Mouse (Mus musculus): ENCODE measurements at regions not wholly inside any gene's neighbourhood (a gene's known extent, or its start where the extent isn't known, plus 50 kb on each side); places are given as distances from the start of the nearest gene placed in this dataset.

DNA sequence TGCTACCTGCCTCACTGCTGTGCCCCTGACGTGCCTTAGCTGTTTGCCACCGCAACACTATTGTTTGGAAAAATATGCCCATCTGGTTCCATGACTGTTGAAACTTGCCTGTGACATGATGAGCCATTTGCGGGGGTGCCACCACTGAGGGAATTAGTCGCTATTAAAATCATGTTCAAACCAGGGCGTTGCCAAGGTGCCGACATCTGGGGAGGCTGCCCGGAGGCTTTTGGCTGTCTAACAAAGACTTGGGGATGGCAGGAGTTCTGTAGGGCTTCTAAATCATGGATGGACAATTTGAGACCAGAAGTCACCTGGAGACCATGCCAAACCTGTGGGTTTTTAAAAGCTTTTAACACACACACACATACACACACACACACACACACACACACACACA, 100.5 kb upstream of the Arntl start:
- no peaks in the 10 kb centered on the region for H3K27me3 ChIP-seq (ENCODE audit: control insufficient read depth, insufficient read depth, insufficient read length)
- TF ChIP-seq POLR2AphosphoS2 (IDR thresholded peaks at IDR 0.05; ENCODE audit: insufficient read length, low read depth) (no peak), MYOD1 (IDR thresholded peaks at IDR 0.05; ENCODE audit: control insufficient read depth in 1 of 3, insufficient read length in 2 of 3, low read depth in 2 of 3) (no peak), USF1 (IDR thresholded peaks at IDR 0.05; ENCODE audit: low read depth) (no peak), POLR2A (IDR thresholded peaks at IDR 0.05; ENCODE audit: insufficient read length, low read depth) (no peak), MAX (IDR thresholded peaks at IDR 0.05; ENCODE audit: low read depth) (no peak)
- no peak overlapping the region for H3K4me2 ChIP-seq (ENCODE audit: low read depth)
- H3K36me3 ChIP-seq (ENCODE audit: control insufficient read depth, insufficient read depth) = no peaks in the 10 kb centered on the region
- H3ac ChIP-seq (ENCODE audit: control insufficient read depth, insufficient read length) = no peak overlapping the region
- no peak overlapping the region for H3K4me3 ChIP-seq
- no peaks in the 10 kb centered on the region for H3K79me2 ChIP-seq (ENCODE audit: control insufficient read depth, insufficient read depth)

DNA sequence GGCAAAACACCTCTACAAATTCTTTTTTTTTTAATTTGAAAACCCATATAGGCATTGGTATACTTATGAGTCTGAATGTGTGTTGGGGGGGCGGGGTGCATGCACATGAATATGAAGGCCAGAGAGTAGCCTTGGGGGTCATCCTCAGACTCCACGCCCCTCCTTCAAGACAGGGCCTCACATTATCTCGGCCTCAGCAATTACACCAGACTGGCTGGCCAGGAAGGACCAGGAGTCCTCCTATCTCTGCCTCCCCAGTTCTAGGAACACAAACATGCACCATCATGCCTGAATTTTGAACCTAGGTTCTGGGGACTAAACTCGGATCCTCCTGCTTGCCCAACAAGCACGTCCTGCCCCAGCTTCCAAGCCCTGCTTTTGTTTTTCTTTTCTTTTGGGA, 99.3 kb upstream of the Arntl start:
- Histone ChIP-seq H3K4me2 (ENCODE audit: low read depth) (no peak overlapping the region), H3ac (ENCODE audit: control insufficient read depth, insufficient read length) (no peak overlapping the region), H3K36me3 (ENCODE audit: control insufficient read depth, insufficient read depth) (no peaks in the 10 kb centered on the region), H3K27me3 (ENCODE audit: control insufficient read depth, insufficient read depth, insufficient read length) (no peaks in the 10 kb centered on the region), H3K4me3 (no peak overlapping the region), H3K79me2 (ENCODE audit: control insufficient read depth, insufficient read depth) (no peaks in the 10 kb centered on the region)
- TF ChIP-seq POLR2A (IDR thresholded peaks at IDR 0.05; ENCODE audit: insufficient read length, low read depth) (no peak), MYOD1 (IDR thresholded peaks at IDR 0.05; ENCODE audit: control insufficient read depth in 1 of 3, insufficient read length in 2 of 3, low read depth in 2 of 3) (no peak), MYOG (IDR thresholded peaks at IDR 0.05; ENCODE audit: control insufficient read depth in 1 of 3, insufficient read depth in 1 of 3, insufficient read length in 2 of 3, low read depth in 2 of 3) (no peak), TCF12 (IDR thresholded peaks at IDR 0.05; ENCODE audit: insufficient read depth, poor library complexity, severe bottlenecking) (no peak), MAX (IDR thresholded peaks at IDR 0.05; ENCODE audit: low read depth) (no peak), CEBPB (IDR thresholded peaks at IDR 0.05; ENCODE audit: insufficient read depth, poor library complexity, severe bottlenecking) (no peak)

DNA sequence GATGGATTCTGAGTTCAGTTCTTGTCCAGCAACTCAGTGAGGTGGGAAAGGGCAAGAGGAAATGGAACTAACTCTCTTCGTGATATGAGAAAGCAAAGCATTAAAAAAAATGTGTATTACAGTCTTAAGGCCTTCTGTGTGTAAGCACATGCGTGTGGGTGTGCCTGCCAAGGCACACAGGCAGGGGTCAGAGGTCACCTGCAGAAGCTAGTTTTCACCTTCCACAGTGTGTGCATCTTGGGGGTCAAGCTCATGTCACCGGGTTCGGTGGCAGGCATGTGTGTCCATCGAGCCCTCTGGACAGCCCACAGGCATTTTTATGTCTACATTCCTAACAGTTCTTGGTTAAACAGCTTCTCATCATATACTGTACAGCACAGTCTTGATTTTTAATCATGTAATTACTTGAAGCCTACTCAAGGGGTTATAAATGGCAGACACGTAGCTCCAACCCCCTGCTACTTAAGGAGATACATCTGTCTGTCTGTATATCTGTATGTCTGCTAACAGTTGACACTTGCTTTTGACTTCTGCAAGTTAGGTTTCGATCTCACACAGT, 98.7 kb upstream of the Arntl start:
- no peaks in the 10 kb centered on the region for H3K79me2 ChIP-seq (ENCODE audit: control insufficient read depth, insufficient read depth)
- H3K27me3 ChIP-seq (ENCODE audit: control insufficient read depth, insufficient read depth, insufficient read length) = no peaks in the 10 kb centered on the region
- TF ChIP-seq POLR2A (IDR thresholded peaks at IDR 0.05; ENCODE audit: insufficient read length, low read depth) (no peak), CEBPB (IDR thresholded peaks at IDR 0.05; ENCODE audit: insufficient read depth, poor library complexity, severe bottlenecking) (no peak), POLR2AphosphoS2 (IDR thresholded peaks at IDR 0.05; ENCODE audit: insufficient read length, low read depth) (no peak), REST (IDR thresholded peaks at IDR 0.05; ENCODE audit: insufficient read depth, insufficient read length) (no peak), SRF (IDR thresholded peaks at IDR 0.05; ENCODE audit: control insufficient read depth, insufficient read length, low read depth) (no peak), E2F4 (IDR thresholded peaks at IDR 0.05; ENCODE audit: insufficient read depth) (no peak), TCF12 (IDR thresholded peaks at IDR 0.05; ENCODE audit: insufficient read depth, poor library complexity, severe bottlenecking) (no peak), MYOG (IDR thresholded peaks at IDR 0.05; ENCODE audit: control insufficient read depth in 1 of 3, insufficient read depth in 1 of 3, insufficient read length in 2 of 3, low read depth in 2 of 3) (no peak), USF1 (IDR thresholded peaks at IDR 0.05; ENCODE audit: low read depth) (no peak), MAX (IDR thresholded peaks at IDR 0.05; ENCODE audit: low read depth) (no peak), MYOD1 (IDR thresholded peaks at IDR 0.05; ENCODE audit: control insufficient read depth in 1 of 3, insufficient read length in 2 of 3, low read depth in 2 of 3) (no peak), TCF3 (IDR thresholded peaks at IDR 0.05; ENCODE audit: insufficient read length, low read depth) (no peak)
- H3K36me3 ChIP-seq (ENCODE audit: control insufficient read depth, insufficient read depth) = no peaks in the 10 kb centered on the region
- no peak overlapping the region for H3K4me3 ChIP-seq
- no peak overlapping the region for H3ac ChIP-seq (ENCODE audit: control insufficient read depth, insufficient read length)
- H3K4me2 ChIP-seq (ENCODE audit: low read depth) = no peak overlapping the region

DNA sequence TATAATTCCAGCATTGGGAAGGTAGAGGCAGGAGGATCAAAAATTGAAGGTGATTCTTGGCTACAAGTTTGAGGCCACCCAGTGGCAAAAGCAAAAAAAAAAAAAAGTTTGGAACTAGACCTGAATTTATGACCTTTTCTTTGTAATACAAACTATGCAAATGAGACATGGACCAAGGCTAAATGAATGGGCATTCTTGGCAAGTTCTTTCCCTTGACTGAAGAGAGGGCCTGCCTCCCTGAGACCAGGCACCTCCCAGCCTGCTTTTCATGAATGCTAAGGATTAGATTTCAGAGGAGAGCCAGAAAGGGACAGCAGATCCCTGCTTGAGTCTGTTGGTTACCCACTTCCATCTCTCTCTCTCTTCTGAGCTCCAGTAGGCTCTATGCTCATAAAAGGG, 97.8 kb upstream of the Arntl start:
- Histone ChIP-seq H3K79me2 (ENCODE audit: control insufficient read depth, insufficient read depth) (no peaks in the 10 kb centered on the region), H3K4me2 (ENCODE audit: low read depth) (no peak overlapping the region), H3ac (ENCODE audit: control insufficient read depth, insufficient read length) (no peak overlapping the region), H3K27me3 (ENCODE audit: control insufficient read depth, insufficient read depth, insufficient read length) (no peaks in the 10 kb centered on the region), H3K4me3 (no peak overlapping the region), H3K36me3 (ENCODE audit: control insufficient read depth, insufficient read depth) (no peaks in the 10 kb centered on the region)
- no peak for TF ChIP-seq MAX (IDR thresholded peaks at IDR 0.05; ENCODE audit: low read depth)
- no peak for TF ChIP-seq USF1 (IDR thresholded peaks at IDR 0.05; ENCODE audit: low read depth)
- no peak for TF ChIP-seq E2F4 (IDR thresholded peaks at IDR 0.05; ENCODE audit: insufficient read depth)
- no peak for TF ChIP-seq TCF3 (IDR thresholded peaks at IDR 0.05; ENCODE audit: insufficient read length, low read depth)
- TF ChIP-seq TCF12 (IDR thresholded peaks at IDR 0.05; ENCODE audit: insufficient read depth, poor library complexity, severe bottlenecking) = no peak
- TF ChIP-seq POLR2AphosphoS2 (IDR thresholded peaks at IDR 0.05; ENCODE audit: insufficient read length, low read depth) = no peak
- no peak for TF ChIP-seq POLR2A (IDR thresholded peaks at IDR 0.05; ENCODE audit: insufficient read length, low read depth)
- TF ChIP-seq SRF (IDR thresholded peaks at IDR 0.05; ENCODE audit: control insufficient read depth, insufficient read length, low read depth) = no peak
- no peak for TF ChIP-seq CEBPB (IDR thresholded peaks at IDR 0.05; ENCODE audit: insufficient read depth, poor library complexity, severe bottlenecking)
- TF ChIP-seq REST (IDR thresholded peaks at IDR 0.05; ENCODE audit: insufficient read depth, insufficient read length) = no peak
- TF ChIP-seq MYOG (IDR thresholded peaks at IDR 0.05; ENCODE audit: control insufficient read depth in 1 of 3, insufficient read depth in 1 of 3, insufficient read length in 2 of 3, low read depth in 2 of 3) = no peak

DNA sequence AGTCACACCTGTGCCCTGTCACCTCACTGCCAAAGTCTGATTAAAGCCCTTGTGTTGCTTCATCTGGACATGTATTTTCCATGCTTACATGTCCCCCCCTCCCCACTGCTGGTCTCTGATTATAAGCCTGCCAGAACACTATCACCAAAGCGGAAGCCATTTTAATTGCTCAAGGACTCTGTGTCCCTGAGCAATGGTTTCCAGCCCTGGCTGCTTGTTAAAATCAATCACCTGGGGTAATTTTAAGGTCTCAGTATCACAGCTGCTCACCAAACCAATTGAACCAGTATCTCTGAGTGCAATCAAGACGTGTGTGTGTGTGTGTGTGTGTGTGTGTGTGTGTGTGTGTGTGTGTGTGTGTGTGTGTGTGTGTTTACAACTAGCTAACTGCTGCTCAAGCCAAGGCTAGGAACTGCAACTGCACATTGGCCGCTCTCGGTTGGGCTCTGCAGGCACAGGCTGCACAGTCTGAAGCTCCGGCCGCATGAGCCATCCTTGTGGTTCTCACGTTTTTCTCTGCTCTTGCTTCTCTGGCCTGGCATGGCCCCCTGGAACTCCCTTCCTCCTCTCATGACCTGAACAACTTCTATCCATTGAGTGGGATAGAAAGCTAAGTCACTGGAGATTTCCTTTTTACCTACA, 96.3 kb upstream of the Arntl start:
- no peaks in the 10 kb centered on the region for H3K79me2 ChIP-seq (ENCODE audit: control insufficient read depth, insufficient read depth)
- no peak overlapping the region for H3ac ChIP-seq (ENCODE audit: control insufficient read depth, insufficient read length)
- no peaks in the 10 kb centered on the region for H3K27me3 ChIP-seq (ENCODE audit: control insufficient read depth, insufficient read depth, insufficient read length)
- TF ChIP-seq CEBPB (IDR thresholded peaks at IDR 0.05; ENCODE audit: insufficient read depth, poor library complexity, severe bottlenecking) (no peak), MAX (IDR thresholded peaks at IDR 0.05; ENCODE audit: low read depth) (no peak), MYOD1 (IDR thresholded peaks at IDR 0.05; ENCODE audit: control insufficient read depth in 1 of 3, insufficient read length in 2 of 3, low read depth in 2 of 3) (no peak), REST (IDR thresholded peaks at IDR 0.05; ENCODE audit: insufficient read depth, insufficient read length) (no peak), MYOG (IDR thresholded peaks at IDR 0.05; ENCODE audit: control insufficient read depth in 1 of 3, insufficient read depth in 1 of 3, insufficient read length in 2 of 3, low read depth in 2 of 3) (no peak), TCF12 (IDR thresholded peaks at IDR 0.05; ENCODE audit: insufficient read depth, poor library complexity, severe bottlenecking) (no peak), TCF3 (IDR thresholded peaks at IDR 0.05; ENCODE audit: insufficient read length, low read depth) (no peak), POLR2A (IDR thresholded peaks at IDR 0.05; ENCODE audit: insufficient read length, low read depth) (no peak), E2F4 (IDR thresholded peaks at IDR 0.05; ENCODE audit: insufficient read depth) (no peak), SRF (IDR thresholded peaks at IDR 0.05; ENCODE audit: control insufficient read depth, insufficient read length, low read depth) (no peak), USF1 (IDR thresholded peaks at IDR 0.05; ENCODE audit: low read depth) (no peak), POLR2AphosphoS2 (IDR thresholded peaks at IDR 0.05; ENCODE audit: insufficient read length, low read depth) (no peak)
- H3K4me3 ChIP-seq = no peak overlapping the region
- H3K36me3 ChIP-seq (ENCODE audit: control insufficient read depth, insufficient read depth) = no peaks in the 10 kb centered on the region
- H3K4me2 ChIP-seq (ENCODE audit: low read depth) = no peak overlapping the region
